Mouse (Mus musculus): Measurements from ENCODE around the gene Slc25a23. TPM values are rescaled to one million over a fixed set of nuclear protein-coding genes. Genes with fewer than 3 reads are reported as not detected.

Gene Slc25a23
- polyA plus RNA-seq (2017; shearing (Covaris generic)) = 1 to 10 TPM; 2.3 to 3.4 TPM

DNA sequence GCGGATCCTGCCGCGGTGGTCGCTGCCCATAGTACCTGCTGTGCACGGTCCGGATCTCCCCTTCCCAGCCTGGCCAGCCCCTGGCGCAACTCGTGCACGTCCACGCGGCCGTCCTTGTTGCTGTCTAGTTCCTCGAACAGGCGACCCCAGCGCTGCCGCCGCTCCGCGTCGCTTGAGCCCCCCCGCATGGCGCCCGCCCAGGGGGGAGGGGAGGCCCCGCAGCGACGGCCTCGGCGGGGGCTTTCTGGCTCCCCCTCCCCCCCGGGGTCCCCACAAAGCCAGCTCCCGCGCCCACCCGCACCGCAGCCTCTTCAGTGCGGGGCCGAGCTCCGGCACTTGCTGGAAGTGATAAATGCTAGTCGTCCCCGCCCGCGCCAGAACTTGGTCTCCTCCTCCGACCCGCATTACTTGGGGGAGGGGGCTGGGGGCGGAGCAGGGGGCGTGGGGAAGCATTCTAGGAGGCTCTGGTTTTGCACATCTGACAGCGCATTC, at the start of gene Slc25a23:
Gene Slc25a23 (minus strand): TSS at position 378 of the 492 bp plus-strand sequence.
- ATAC-seq = no peak

DNA sequence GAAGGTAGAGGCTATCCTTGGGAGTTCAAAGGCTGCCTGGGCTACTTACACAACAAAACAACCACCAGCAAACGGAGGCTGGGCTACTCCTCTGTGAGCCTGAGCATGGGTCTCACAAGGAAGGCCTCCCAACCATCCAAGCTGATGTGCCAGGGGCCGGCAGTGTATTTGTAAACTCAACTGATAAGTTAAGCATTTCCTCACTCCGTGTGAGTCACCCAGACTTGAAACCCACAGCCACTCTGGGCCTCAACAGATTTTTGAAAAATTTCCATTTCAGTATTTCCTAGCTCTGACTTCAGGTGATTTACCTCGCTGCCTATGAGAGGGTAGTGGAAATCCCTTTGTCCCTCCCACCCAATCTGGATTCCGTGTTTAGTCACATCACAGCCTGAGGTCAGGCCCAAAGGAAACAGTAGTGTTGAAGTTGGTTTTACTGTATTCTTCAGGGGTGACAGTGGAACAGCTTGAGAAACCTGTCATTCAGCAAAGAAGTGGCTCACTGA, 49.1 kb upstream of the Slc25a23 start:
- peak; percentile 69 for ATAC-seq

DNA sequence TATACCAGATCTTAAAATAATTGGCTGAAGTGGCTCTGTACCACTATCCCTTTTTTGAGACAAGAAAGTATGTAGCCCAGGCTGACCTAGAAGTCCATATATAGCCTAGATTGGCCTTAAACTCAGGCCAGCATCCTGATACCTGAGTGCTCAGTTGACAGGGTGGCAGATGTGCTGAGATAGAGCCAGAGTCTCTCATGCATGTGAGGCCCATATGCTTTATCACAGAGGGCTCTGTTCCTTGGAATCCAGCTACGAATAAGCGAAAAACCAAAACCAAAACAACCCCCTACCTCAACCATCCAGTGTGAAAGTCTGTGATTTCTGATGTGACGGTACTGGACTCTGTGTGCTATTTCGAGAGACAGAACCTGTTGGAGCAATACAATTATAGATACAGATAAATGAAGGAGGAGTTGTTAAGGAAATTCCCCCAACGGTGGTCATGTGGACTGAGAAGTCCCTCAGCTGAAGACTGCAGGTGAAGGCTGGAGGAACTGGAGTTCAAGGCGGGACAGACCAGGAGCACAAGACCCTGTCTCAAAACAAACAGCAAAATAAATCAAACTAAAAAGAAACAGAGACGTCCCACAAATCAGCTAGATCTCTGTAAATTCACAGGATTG, 48.5 kb upstream of the Slc25a23 start:
- no peak for ATAC-seq

GRCm38 (mm10) chr17:57107064-57107463, 47.4 kb upstream of the Slc25a23 start:
- no peak for ATAC-seq

DNA sequence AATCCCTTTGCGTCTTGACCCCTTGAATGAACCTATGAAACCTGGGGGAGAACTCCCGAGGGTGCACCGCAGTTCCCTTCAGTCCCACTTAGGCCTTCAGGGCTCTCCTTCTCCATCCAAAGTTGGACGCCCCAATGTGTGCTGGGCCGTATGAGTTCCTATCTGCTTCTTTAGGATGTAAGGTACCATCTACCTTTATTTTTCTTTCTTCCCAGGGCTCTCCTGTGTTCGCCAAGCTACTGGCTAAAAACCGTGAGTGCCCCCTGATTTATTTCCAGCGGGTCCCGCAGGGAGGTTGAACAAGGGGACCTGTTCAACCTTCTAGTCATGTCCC, 46.3 kb upstream of the Slc25a23 start:
- ATAC-seq = no peak

GRCm38 (mm10) chr17:57105181-57106034, 45.7 kb upstream of the Slc25a23 start, which contains the start of gene Tnfsf9:
Tnfsf9 (plus strand) TSS chr17:57105325.
- peak; percentile 62 for ATAC-seq

GRCm38 (mm10) chr17:57104496-57104895, 44.8 kb upstream of the Slc25a23 start:
- ATAC-seq = no peak

DNA sequence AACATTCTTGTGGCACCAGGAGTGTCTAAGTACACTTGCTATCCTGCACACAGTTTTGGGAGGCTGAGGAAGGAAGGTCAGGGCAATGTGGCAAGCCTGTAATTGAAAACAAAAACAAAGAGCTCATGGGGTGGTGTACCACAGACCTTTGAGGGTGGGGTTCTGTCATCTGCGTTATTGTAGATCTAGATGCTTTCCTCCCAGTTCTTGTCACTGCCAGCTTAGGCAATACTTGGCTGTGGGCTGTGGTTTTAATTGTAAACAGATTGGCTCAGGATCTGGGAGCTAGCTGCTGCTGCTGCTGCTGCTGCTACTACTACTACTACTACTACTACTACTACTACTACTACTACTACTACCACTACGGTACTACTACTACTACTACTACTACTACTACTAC, 42.6 kb upstream of the Slc25a23 start:
- ATAC-seq = no peak

GRCm38 (mm10) chr17:57099629-57100325, 40.1 kb upstream of the Slc25a23 start:
- ATAC-seq = no peak

DNA sequence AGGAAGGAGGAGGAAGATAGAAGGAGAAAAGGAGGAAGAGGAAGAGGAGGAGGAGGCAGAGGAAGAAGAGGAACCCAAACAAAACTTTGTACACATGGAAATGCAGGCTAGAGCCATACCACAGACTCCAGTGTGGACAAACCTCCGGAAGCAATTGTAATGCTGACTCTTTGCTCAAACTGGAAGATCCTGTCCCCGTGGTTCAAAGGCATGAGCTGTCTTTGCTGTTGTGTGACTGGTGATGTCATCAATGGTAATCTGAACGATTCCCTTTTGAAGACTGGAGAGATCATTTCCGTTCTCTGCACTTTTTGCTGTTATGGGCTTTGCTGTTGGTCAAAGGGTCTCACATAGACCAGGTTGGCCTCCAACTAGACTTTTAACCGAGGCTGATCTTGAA, 38.7 kb upstream of the Slc25a23 start:
- ATAC-seq = no peak

DNA sequence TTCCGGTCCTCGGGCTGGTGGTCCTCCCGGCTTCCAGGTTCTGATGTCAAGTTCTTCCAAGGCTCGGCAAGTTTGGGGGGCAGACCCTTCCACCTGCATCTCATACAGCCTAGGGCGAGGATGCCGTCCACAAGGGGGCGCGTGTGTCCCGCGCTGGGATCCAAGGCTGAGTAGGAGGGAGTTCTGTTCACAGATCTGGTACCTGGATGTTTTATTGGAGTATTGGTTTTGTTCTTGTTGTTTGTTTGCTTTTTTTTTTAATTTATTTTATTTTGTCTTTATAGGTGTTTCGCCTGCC, 36.9 kb upstream of the Slc25a23 start:
- peak; percentile 84 for ATAC-seq

DNA sequence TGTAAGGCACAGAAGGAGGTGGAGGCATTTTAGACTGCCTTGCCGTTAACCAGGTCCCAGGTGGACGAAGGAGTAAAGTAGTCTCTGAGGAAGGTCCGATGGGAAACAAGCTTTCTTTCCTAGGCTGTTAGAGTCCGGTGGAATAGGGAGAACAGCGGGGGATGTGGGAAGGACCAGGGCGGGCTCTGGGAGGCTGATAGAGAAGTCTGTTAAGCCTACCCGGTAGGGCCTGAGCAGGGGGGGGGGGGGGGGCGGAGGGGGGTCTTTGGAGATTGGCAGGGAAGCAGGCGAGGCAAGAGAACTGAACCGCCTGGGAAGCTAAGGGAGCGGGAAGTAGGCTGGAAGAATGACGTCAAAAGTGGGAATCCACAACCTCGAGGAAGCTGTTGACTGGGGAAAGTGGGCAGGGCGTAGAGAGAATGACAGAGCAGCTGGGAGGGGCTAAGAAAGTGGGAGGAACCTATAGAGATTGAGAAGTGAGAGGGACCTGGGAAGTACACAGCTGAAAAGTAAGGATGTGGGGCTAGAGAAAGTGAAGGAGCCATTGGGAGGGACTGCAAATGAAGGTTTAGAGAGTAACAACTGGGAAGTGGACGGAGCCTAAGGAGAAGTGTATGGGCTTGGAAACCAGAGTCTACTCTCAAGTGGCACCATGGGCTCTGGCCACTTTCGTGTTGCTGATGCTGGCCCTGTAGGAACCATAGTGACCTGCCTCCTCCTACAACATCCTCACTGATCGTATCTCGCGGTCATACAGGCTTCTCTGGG, 36.4 kb upstream of the Slc25a23 start:
- ATAC-seq = peak; percentile 54

DNA sequence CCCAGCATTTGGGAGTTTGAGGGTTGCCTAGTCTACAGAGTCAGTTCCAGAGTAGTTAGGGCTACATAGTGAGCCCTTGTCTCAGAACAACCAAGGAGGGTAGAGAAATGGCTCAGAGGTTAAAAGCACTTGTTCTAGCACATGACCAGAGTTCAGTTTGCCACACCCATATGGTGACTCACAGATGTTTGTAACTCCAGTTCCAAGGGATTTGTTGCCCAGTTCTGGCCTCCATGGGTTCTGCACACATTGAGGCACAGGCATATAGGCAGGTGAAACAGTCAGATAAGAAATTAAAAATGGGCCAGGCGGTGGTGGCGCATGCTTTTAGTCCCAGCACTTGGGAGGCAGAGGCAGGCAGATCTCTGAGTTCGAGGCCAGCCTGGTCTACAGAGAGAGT, 34.6 kb upstream of the Slc25a23 start:
- ATAC-seq = no peak

GRCm38 (mm10) chr17:57087049-57087832, 27.6 kb upstream of the Slc25a23 start, which contains the start of gene Tubb4a:
Tubb4a (minus strand) TSS chr17:57087782.
- ATAC-seq = no peak

- no peak for ATAC-seq
Observed at GRCm38 (mm10) chr17:57085970-57086757, 26.5 kb upstream of the Slc25a23 start.

DNA sequence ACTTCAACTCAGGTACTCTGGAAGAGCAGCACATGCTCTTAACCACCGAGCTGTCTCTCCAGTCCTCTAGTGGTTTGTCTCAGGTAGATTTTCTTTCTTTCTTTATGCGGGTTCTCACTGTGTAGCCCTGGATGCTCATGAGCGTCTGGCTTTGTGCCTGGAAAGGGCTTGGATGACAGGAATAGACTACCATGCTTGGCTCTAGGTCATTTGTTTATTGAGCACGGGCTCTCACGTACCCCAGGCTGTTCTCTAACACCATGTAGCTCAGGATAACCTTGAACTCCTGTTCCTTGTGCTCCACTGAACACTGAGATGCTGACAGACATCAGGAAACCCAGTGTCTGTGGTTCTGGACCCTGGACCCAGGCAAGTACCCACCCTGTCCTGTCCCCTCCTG, 22.8 kb upstream of the Slc25a23 start:
- no peak for ATAC-seq

- ATAC-seq = no peak
Observed at GRCm38 (mm10) chr17:57081234-57081842, 21.7 kb upstream of the Slc25a23 start.

DNA sequence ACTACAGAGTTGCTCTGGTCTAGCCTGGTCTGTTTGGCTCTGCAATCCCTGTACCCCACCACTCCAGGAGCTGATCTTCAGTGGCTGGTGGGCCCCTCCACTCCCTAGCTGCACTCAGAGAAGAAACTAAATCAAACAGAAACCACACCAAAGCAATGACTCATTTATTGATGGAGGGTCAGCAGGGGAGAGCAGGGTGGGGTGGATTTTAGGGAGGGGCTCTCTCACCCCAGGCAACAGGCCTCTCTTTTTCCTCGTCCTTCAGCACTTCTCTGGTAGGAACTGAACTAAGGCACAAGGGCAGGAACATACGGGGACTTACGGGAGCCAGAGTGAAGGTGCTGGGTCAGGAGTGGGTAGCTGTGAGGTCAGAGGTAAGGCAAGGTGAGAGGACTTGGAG, 20.3 kb upstream of the Slc25a23 start:
- ATAC-seq = no peak

DNA sequence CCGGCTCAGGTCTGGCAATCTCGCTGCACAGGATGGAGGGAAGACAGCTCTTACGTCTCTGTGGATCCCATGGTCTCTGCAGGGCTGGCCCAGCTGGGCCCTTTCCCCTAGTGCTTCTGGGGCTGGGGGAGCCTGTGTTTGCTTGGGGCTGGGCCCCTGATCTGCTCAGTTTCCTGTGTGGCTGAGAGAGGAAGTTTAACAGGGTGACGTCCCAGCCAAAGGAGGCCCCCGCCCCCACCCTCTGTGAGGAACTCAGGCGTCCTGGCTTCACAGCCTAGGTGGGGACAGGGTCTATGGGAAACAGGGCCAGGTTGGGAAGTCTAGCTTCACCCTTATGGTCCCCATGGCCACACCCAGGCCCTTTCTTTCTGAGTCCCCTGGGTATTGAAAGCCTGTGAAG, 18.7 kb upstream of the Slc25a23 start, which contains the start of gene Dennd1c:
Gene Dennd1c (minus strand): TSS at position 179 of the 400 bp plus-strand sequence.
- peak; percentile 97 for ATAC-seq

GRCm38 (mm10) chr17:57076916-57077315, 17.3 kb upstream of the Slc25a23 start:
- ATAC-seq = no peak
